Mouse (Mus musculus) CD4-positive helper T cell, adult 2 months (primary cell): ENCODE data around the gene Ppp1r9b.
A peak's percentile ranks its signal among the peaks of the same experiment; 100 is the strongest.
"Not testable (repeated sequence)": the region's sequence is repeated elsewhere in the genome, so short reads cannot be mapped to it uniquely, and the experiment has no call there.

Experiments
- DNase-seq: peaks from one replicate; pipeline ENCODE4 v3.0.0-alpha.2; 2012; ENCODE audit warnings: low read depth, missing footprints, low spot score

The Ppp1r9b gene

GRCm38 (mm10) chr11:94990749-94991577 lies at the start of gene Ppp1r9b:
Gene Ppp1r9b (plus strand): TSS chr11:94991035.
- DNase-seq, result peak; percentile 91

GRCm38 (mm10) chr11:94941121-94941520 lies 49.7 kb upstream of the Ppp1r9b start:
- DNase-seq, result no peak

- DNase-seq, result no peak
Measured at GRCm38 (mm10) chr11:94941776-94942175, 49.1 kb upstream of the Ppp1r9b start.

GRCm38 (mm10) chr11:94942282-94943023 lies 48.4 kb upstream of the Ppp1r9b start:
- DNase-seq, result peak; percentile 57

GRCm38 (mm10) chr11:94943054-94943453 lies 47.8 kb upstream of the Ppp1r9b start:
- peak; percentile 15 for DNase-seq

GRCm38 (mm10) chr11:94944295-94944694 lies 46.5 kb upstream of the Ppp1r9b start:
- DNase-seq, result no peak

GRCm38 (mm10) chr11:94945236-94945635 lies 45.6 kb upstream of the Ppp1r9b start:
- DNase-seq, result no peak

GRCm38 (mm10) chr11:94952169-94952568 lies 38.7 kb upstream of the Ppp1r9b start:
- DNase-seq, result peak; percentile 31

GRCm38 (mm10) chr11:94955103-94955502 lies 35.7 kb upstream of the Ppp1r9b start:
- no peak for DNase-seq

GRCm38 (mm10) chr11:94957693-94958064 lies 33.2 kb upstream of the Ppp1r9b start:
- no peak for DNase-seq

GRCm38 (mm10) chr11:94958065-94958858 lies 32.6 kb upstream of the Ppp1r9b start:
- DNase-seq, result peak; percentile 69

- DNase-seq, result no peak
Measured at GRCm38 (mm10) chr11:94962534-94963101, 28.2 kb upstream of the Ppp1r9b start.

- no peak for DNase-seq
Measured at GRCm38 (mm10) chr11:94967419-94967818, 23.4 kb upstream of the Ppp1r9b start, which contains the start of gene Hils1. Gene Hils1 (plus strand): TSS chr11:94967593.

- no peak for DNase-seq
Measured at GRCm38 (mm10) chr11:94968187-94968586, 22.6 kb upstream of the Ppp1r9b start.

- not testable (repeated sequence) for DNase-seq
Measured at GRCm38 (mm10) chr11:94969709-94970108, 21.1 kb upstream of the Ppp1r9b start.

GRCm38 (mm10) chr11:94970210-94970943 lies 20.5 kb upstream of the Ppp1r9b start:
- DNase-seq, result peak; percentile 60

- DNase-seq, result no peak
Measured at GRCm38 (mm10) chr11:94971895-94972615, 18.8 kb upstream of the Ppp1r9b start.

- DNase-seq, result no peak
Measured at GRCm38 (mm10) chr11:94972887-94973286, 17.9 kb upstream of the Ppp1r9b start.

GRCm38 (mm10) chr11:94973313-94973712 lies 17.5 kb upstream of the Ppp1r9b start:
- no peak for DNase-seq

- no peak for DNase-seq
Measured at GRCm38 (mm10) chr11:94974951-94975350, 15.9 kb upstream of the Ppp1r9b start.
